Mouse (Mus musculus) inflammation-experienced regulatory T-cells, adult 16 weeks (primary cell): ENCODE measurements around the gene Stx4a. TPM values are rescaled to one million over a fixed set of nuclear protein-coding genes. Genes with fewer than 3 reads are reported as not detected.

Source experiments
- polyA plus RNA-seq: library from polyadenylated mRNA; unstranded; fragments of 100-300 nt; shearing (Covaris generic); gene quantifications from one replicate; pipeline ENCODE4 v1.2.1, GENCODE M21; 2017

Gene Stx4a
- 167 TPM for polyA plus RNA-seq

GRCm38 (mm10) chr7:127824176-127824871 lies at the start of gene Stx4a, which contains the start of gene Stx1b:
Gene Stx4a (plus strand): TSS chr7:127824294.
Gene Stx1b (minus strand): TSS chr7:127824549.

GRCm38 (mm10) chr7:127776426-127776825 lies 47.7 kb upstream of the Stx4a start, which contains the start of gene Setd1a:
Gene Setd1a (plus strand): TSS chr7:127776670.

GRCm38 (mm10) chr7:127785308-127785707 lies 38.8 kb upstream of the Stx4a start, which contains the start of gene Gm49388:
Gene Gm49388 (plus strand): TSS chr7:127785608.

GRCm38 (mm10) chr7:127800435-127801009 lies 23.6 kb upstream of the Stx4a start, which contains the start of gene Hsd3b7:
Gene Hsd3b7 (plus strand): TSS chr7:127800604.

GRCm38 (mm10) chr7:127876041-127876466 lies 52.0 kb downstream of the Stx4a start, which contains the start of gene Zfp646:
Gene Zfp646 (plus strand): TSS chr7:127876221.

GRCm38 (mm10) chr7:127876467-127877348 lies 52.6 kb downstream of the Stx4a start, which contains the start of gene Zfp668:
Gene Zfp668 (minus strand): TSS chr7:127876828.

GRCm38 (mm10) chr7:127890798-127891197 lies 66.7 kb downstream of the Stx4a start, which contains the start of gene Prss53:
Gene Prss53 (minus strand): TSS chr7:127890970.

GRCm38 (mm10) chr7:127895442-127895841 lies 71.3 kb downstream of the Stx4a start, which contains the start of the genes Gm21974 and Vkorc1:
Gene Gm21974 (minus strand): TSS chr7:127895454.
Gene Vkorc1 (minus strand): TSS chr7:127895617.

Other genes with a start within 250 kb of the Stx4a start
- 0.95 TPM for gene Ccdc189, start 235.7 kb upstream of the Stx4a start, polyA plus RNA-seq
- gene Rnf40, start 235.5 kb upstream of the Stx4a start, polyA plus RNA-seq: 171 TPM
- 1.1 TPM for gene Zfp629, start 208.5 kb upstream of the Stx4a start, polyA plus RNA-seq
- 19.5 TPM for gene Bcl7c, start 115.4 kb upstream of the Stx4a start, polyA plus RNA-seq
- gene Ctf1, start 111.6 kb upstream of the Stx4a start, polyA plus RNA-seq: not detected
- gene Ctf2, start 92.1 kb upstream of the Stx4a start, polyA plus RNA-seq: not detected
- 1.3 TPM for gene Fbxl19, start 79.8 kb upstream of the Stx4a start, polyA plus RNA-seq
- 38.5 TPM for gene Orai3, start 54.5 kb upstream of the Stx4a start, polyA plus RNA-seq
- 1.2 TPM for gene Setd1a, start 47.6 kb upstream of the Stx4a start, polyA plus RNA-seq
- not detected for gene Gm49388, start 38.7 kb upstream of the Stx4a start, polyA plus RNA-seq
- gene Hsd3b7, start 23.7 kb upstream of the Stx4a start, polyA plus RNA-seq: 4.5 TPM
- not detected for gene Stx1b, start 255 bp downstream of the Stx4a start, polyA plus RNA-seq
- gene Zfp646, start 51.9 kb downstream of the Stx4a start, polyA plus RNA-seq: 63.8 TPM
- gene Zfp668, start 52.5 kb downstream of the Stx4a start, polyA plus RNA-seq: 23.2 TPM
- 1.0 TPM for gene Prss53, start 66.7 kb downstream of the Stx4a start, polyA plus RNA-seq
- gene Gm21974, start 71.2 kb downstream of the Stx4a start, polyA plus RNA-seq: not detected
- 64.0 TPM for gene Vkorc1, start 71.3 kb downstream of the Stx4a start, polyA plus RNA-seq
- gene Bckdk, start 79.8 kb downstream of the Stx4a start, polyA plus RNA-seq: 71.2 TPM
- gene Kat8, start 88.2 kb downstream of the Stx4a start, polyA plus RNA-seq: 49.7 TPM
- not detected for gene Prss8, start 105.8 kb downstream of the Stx4a start, polyA plus RNA-seq
- 5.0 TPM for gene Prss36, start 122.4 kb downstream of the Stx4a start, polyA plus RNA-seq
- gene Fus, start 143.2 kb downstream of the Stx4a start, polyA plus RNA-seq: 177 TPM
- 295 TPM for gene Pycard, start 169.6 kb downstream of the Stx4a start, polyA plus RNA-seq
- not detected for gene Trim72, start 179.7 kb downstream of the Stx4a start, polyA plus RNA-seq
- gene Itgam, start 238.3 kb downstream of the Stx4a start, polyA plus RNA-seq: 0.61 TPM
- not detected for gene Gm49368, start 238.4 kb downstream of the Stx4a start, polyA plus RNA-seq